Mouse (Mus musculus) hindbrain, embryonic 10.5 days (tissue): Measurements from ENCODE around the gene Tle3. TPM values are rescaled to one million over a fixed set of nuclear protein-coding genes. Genes with fewer than 3 reads are reported as not detected.

ENCODE experiments used
- DNase-seq: peaks from one replicate; pipeline ENCODE4 v3.0.0-alpha.2; 2017; ENCODE audit warnings: low spot score
- H3K27ac ChIP-seq: fragments of 300-500 bp; sonication (generic); 2 replicates; pipeline ENCODE4 v1.5.1; 2016; ENCODE audit warnings: mild to moderate bottlenecking, moderate library complexity
- H3K27me3 ChIP-seq: fragments of 300-500 bp; sonication (generic); 2 replicates; pipeline ENCODE4 v1.6.1; 2016; ENCODE audit warnings: mild to moderate bottlenecking; ENCODE audit not compliant: poor library complexity, insufficient read depth, severe bottlenecking
- H3K36me3 ChIP-seq: fragments of 300-500 bp; sonication (generic); 2 replicates; pipeline ENCODE4 v1.6.1; 2016; ENCODE audit warnings: mild to moderate bottlenecking, moderate library complexity
- H3K4me1 ChIP-seq: fragments of 300-500 bp; sonication (generic); replicated peaks from 2 replicates; pipeline ENCODE4 v1.6.1; 2016; ENCODE audit warnings: mild to moderate bottlenecking
- H3K4me3 ChIP-seq: fragments of 300-500 bp; sonication (generic); 2 replicates; pipeline ENCODE4 v1.5.1; 2016; ENCODE audit warnings: mild to moderate bottlenecking, moderate library complexity
- H3K9me3 ChIP-seq: fragments of 300-500 bp; sonication (generic); 2 replicates; pipeline ENCODE4 v1.6.1; 2016; ENCODE audit warnings: mild to moderate bottlenecking, moderate library complexity
- WGBS: fragments of 180-500 bp; shearing (Covaris S2); methylation state at CpG from one replicate; pipeline ENCODE4 v1.1.7; 2016; 5-methylcytosine and 5-hydroxymethylcytosine counted together
- polyA plus RNA-seq: library from polyadenylated mRNA; unstranded; fragments of >200 nt; fragmentation: Nextera tagmentation; extraction: Ambion mirVana; gene quantifications from 2 replicates; pipeline ENCODE4 v1.2.1, GENCODE M21; 2016

Gene Tle3
- polyA plus RNA-seq, 1 experiment from 2014 or later: 56.0 TPM

GRCm38 (mm10) chr9:61393161-61393560, 21.0 kb downstream of the Tle3 start:
- WGBS: 79% methylated on average over 6 of the region's 6 CpGs
- DNase-seq: no peak
- H3K27me3 ChIP-seq: peaks cover 34% of the 10 kb centered on the region

GRCm38 (mm10) chr9:61393847-61394246, 21.7 kb downstream of the Tle3 start:
- Histone ChIP-seq H3K4me1 (peaks cover 97% of the 10 kb centered on the region), H3K4me3 (no peak overlapping the region), H3K27ac (no peak overlapping the region), H3K9me3 (no peaks in the 10 kb centered on the region), H3K27me3 (peaks cover 41% of the 10 kb centered on the region), H3K36me3 (peaks cover 92% of the 10 kb centered on the region)
- WGBS: 96% methylated on average over 5 of the region's 5 CpGs
- DNase-seq: no peak

More at GRCm38 (mm10) chr9:61393161-61393560, 21.0 kb downstream of the Tle3 start:
- peaks cover 92% of the 10 kb centered on the region for H3K36me3 ChIP-seq
- H3K27ac ChIP-seq: no peak overlapping the region
- no peak overlapping the region for H3K4me3 ChIP-seq
- no peaks in the 10 kb centered on the region for H3K9me3 ChIP-seq
- H3K4me1 ChIP-seq: peaks cover 99% of the 10 kb centered on the region

- WGBS: 79% methylated on average over 3 of the region's 3 CpGs
- peaks cover 88% of the 10 kb centered on the region for H3K4me1 ChIP-seq
These were observed 22.9 kb downstream of the Tle3 start for GRCm38 (mm10) chr9:61395071-61395470.

GRCm38 (mm10) chr9:61396474-61396873, 24.3 kb downstream of the Tle3 start:
- peaks cover 48% of the 10 kb centered on the region for H3K27me3 ChIP-seq
- H3K36me3 ChIP-seq: peaks cover 92% of the 10 kb centered on the region
- no peak overlapping the region for H3K4me3 ChIP-seq
- peaks cover 88% of the 10 kb centered on the region for H3K4me1 ChIP-seq
- H3K9me3 ChIP-seq: no peaks in the 10 kb centered on the region
- WGBS: 21% methylated on average over 13 of the region's 13 CpGs
- peak overlapping the region; percentile 62; the same call in 1 of the 2 replicates for H3K27ac ChIP-seq
- DNase-seq: peak; percentile 64

More at GRCm38 (mm10) chr9:61395071-61395470, 22.9 kb downstream of the Tle3 start:
- Histone ChIP-seq H3K9me3 (no peaks in the 10 kb centered on the region), H3K36me3 (peaks cover 92% of the 10 kb centered on the region), H3K27me3 (peaks cover 46% of the 10 kb centered on the region), H3K27ac (no peak overlapping the region), H3K4me3 (no peak overlapping the region)
- no peak for DNase-seq

GRCm38 (mm10) chr9:61397130-61397529, 25.0 kb downstream of the Tle3 start:
- peaks cover 98% of the 10 kb centered on the region for H3K36me3 ChIP-seq
- H3K9me3 ChIP-seq: no peaks in the 10 kb centered on the region
- H3K4me1 ChIP-seq: peaks cover 88% of the 10 kb centered on the region
- 83% methylated on average over 4 of the region's 4 CpGs for WGBS
- H3K4me3 ChIP-seq: no peak overlapping the region
- H3K27me3 ChIP-seq: peaks cover 48% of the 10 kb centered on the region
- no peak for DNase-seq
- peak overlapping the region; percentile 62; the same call in 1 of the 2 replicates for H3K27ac ChIP-seq

GRCm38 (mm10) chr9:61398160-61398559, 26.0 kb downstream of the Tle3 start:
- peaks cover 88% of the 10 kb centered on the region for H3K4me1 ChIP-seq
- peaks cover 100% of the 10 kb centered on the region for H3K36me3 ChIP-seq
- no peak overlapping the region for H3K4me3 ChIP-seq
- WGBS: 92% methylated on average over 9 of the region's 9 CpGs
- H3K27me3 ChIP-seq: peaks cover 43% of the 10 kb centered on the region
- H3K9me3 ChIP-seq: no peaks in the 10 kb centered on the region
- DNase-seq: no peak
- H3K27ac ChIP-seq: no peak overlapping the region

GRCm38 (mm10) chr9:61400132-61400531, 28.0 kb downstream of the Tle3 start:
- Histone ChIP-seq H3K4me1 (peaks cover 88% of the 10 kb centered on the region), H3K27ac (no peak overlapping the region), H3K27me3 (peaks cover 24% of the 10 kb centered on the region), H3K4me3 (no peak overlapping the region), H3K36me3 (peaks cover 100% of the 10 kb centered on the region), H3K9me3 (no peaks in the 10 kb centered on the region)
- no peak for DNase-seq
- 95% methylated on average over 7 of the region's 7 CpGs for WGBS

GRCm38 (mm10) chr9:61401664-61402063, 29.5 kb downstream of the Tle3 start:
- H3K9me3 ChIP-seq: no peaks in the 10 kb centered on the region
- no peak overlapping the region for H3K4me3 ChIP-seq
- DNase-seq: no peak
- peaks cover 88% of the 10 kb centered on the region for H3K4me1 ChIP-seq
- peaks cover 100% of the 10 kb centered on the region for H3K36me3 ChIP-seq
- H3K27ac ChIP-seq: peak overlapping the region; percentile 9; the same call in 1 of the 2 replicates
- 48% methylated on average over 9 of the region's 9 CpGs for WGBS
- peaks cover 22% of the 10 kb centered on the region for H3K27me3 ChIP-seq

GRCm38 (mm10) chr9:61402268-61402667, 30.1 kb downstream of the Tle3 start:
- Histone ChIP-seq H3K36me3 (peaks cover 100% of the 10 kb centered on the region), H3K4me1 (peaks cover 87% of the 10 kb centered on the region)
- WGBS: 92% methylated on average over 4 of the region's 4 CpGs

GRCm38 (mm10) chr9:61402716-61403115, 30.6 kb downstream of the Tle3 start:
- Histone ChIP-seq H3K4me1 (peaks cover 86% of the 10 kb centered on the region), H3K4me3 (no peak overlapping the region), H3K9me3 (no peaks in the 10 kb centered on the region), H3K36me3 (peaks cover 100% of the 10 kb centered on the region), H3K27ac (no peak overlapping the region), H3K27me3 (peaks cover 19% of the 10 kb centered on the region)
- 51% methylated on average over 5 of the region's 5 CpGs for WGBS
- DNase-seq: no peak

More at GRCm38 (mm10) chr9:61402268-61402667, 30.1 kb downstream of the Tle3 start:
- Histone ChIP-seq H3K9me3 (no peaks in the 10 kb centered on the region), H3K27ac (peak overlapping the region; percentile 14; the same call in 1 of the 2 replicates), H3K27me3 (peaks cover 22% of the 10 kb centered on the region), H3K4me3 (no peak overlapping the region)
- DNase-seq: no peak

GRCm38 (mm10) chr9:61403866-61404614, 31.9 kb downstream of the Tle3 start:
- Histone ChIP-seq H3K27ac (peak overlapping the region; percentile 65), H3K4me1 (peaks cover 84% of the 10 kb centered on the region), H3K36me3 (peaks cover 100% of the 10 kb centered on the region), H3K27me3 (peaks cover 5% of the 10 kb centered on the region; the same call in 1 of the 2 replicates), H3K4me3 (no peak overlapping the region), H3K9me3 (no peaks in the 10 kb centered on the region)
- peak; percentile 40 for DNase-seq
- 71% methylated on average over 16 of the region's 16 CpGs for WGBS

- Histone ChIP-seq H3K4me1 (peaks cover 84% of the 10 kb centered on the region), H3K9me3 (no peaks in the 10 kb centered on the region), H3K27me3 (0 out of 2 replicates have a peak, but pooled peaks cover 3% of the 10 kb centered on the region), H3K27ac (peak overlapping the region; percentile 65), H3K36me3 (peaks cover 100% of the 10 kb centered on the region), H3K4me3 (no peak overlapping the region; the same call in 1 of the 2 replicates)
- no peak for DNase-seq
- 41% methylated on average over 3 of the region's 3 CpGs for WGBS
These were observed 32.4 kb downstream of the Tle3 start for GRCm38 (mm10) chr9:61404615-61404980.

- DNase-seq: peak; percentile 75
- H3K36me3 ChIP-seq: peaks cover 100% of the 10 kb centered on the region
- WGBS: 25% methylated on average over 19 of the region's 19 CpGs
These were observed 32.9 kb downstream of the Tle3 start for GRCm38 (mm10) chr9:61404998-61405621.

More at GRCm38 (mm10) chr9:61404998-61405621, 32.9 kb downstream of the Tle3 start:
- H3K27me3 ChIP-seq: 0 out of 2 replicates have a peak, but pooled peaks cover 1% of the 10 kb centered on the region
- no peak overlapping the region; the same call in 1 of the 2 replicates for H3K4me3 ChIP-seq
- no peaks in the 10 kb centered on the region for H3K9me3 ChIP-seq
- peaks cover 81% of the 10 kb centered on the region for H3K4me1 ChIP-seq
- H3K27ac ChIP-seq: peak overlapping the region; percentile 65
